12 mouse cellular contexts compared by ENCODE assay signal in the genomic region with DNA sequence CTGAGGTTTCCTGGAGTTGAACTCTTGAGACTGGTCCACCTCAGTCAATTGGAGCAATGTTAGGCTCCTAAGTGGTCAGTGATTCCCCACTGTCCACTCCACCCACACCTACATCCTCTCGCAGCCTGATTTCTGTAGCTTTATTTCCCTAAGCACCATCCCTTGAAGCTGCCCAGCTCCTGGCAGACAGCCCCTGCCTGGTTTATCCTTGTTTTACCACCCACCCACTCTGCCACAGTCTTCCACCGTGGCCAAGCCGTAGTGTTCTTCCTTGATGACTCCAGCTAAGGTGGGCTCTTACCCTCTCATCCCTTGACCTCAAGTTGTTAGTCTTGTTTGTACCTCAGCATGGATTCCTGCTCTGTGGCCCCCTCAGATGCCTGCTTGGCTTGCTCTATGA. TPM values are rescaled to one million over a fixed set of nuclear protein-coding genes. Genes with fewer than 3 reads are reported as not detected.
DNase-seq lines count a peak whose midpoint lies in the region; ATAC-seq and TF ChIP-seq lines count a peak whose summit lies in the region.
"Had no signal": no experiment of that assay in that cellular context is flagged by ENCODE, and none has a peak within 500 bp of the region (broad histone marks: within the 10 kb centered on the region; RNA-seq: fewer than 3 reads in every experiment).

No protein-coding gene starts in this region.

- no peak for TF ChIP-seq EP300 in stomach, postnatal 0 days (optimal IDR thresholded peaks at IDR 0.05)

- no peak for ATAC-seq in forebrain, embryonic 13.5 days
- ATAC-seq in neural tube, embryonic 11.5 days (ENCODE audit: insufficient read depth, low FRiP score, low TSS enrichment): no peak
- ATAC-seq in hindbrain, postnatal 0 days: no peak
- ATAC-seq in neural tube, embryonic 15.5 days (ENCODE audit: low FRiP score): no peak
- ATAC-seq in stomach, postnatal 0 days (ENCODE audit: low FRiP score, low TSS enrichment): no peak
- ATAC-seq: intestine, embryonic 15.5 days had no signal

- H3K4me1 ChIP-seq in forebrain, embryonic 13.5 days: peaks cover 73% of the 10 kb centered on the region
- peaks cover 34% of the 10 kb centered on the region for H3K4me1 ChIP-seq in forebrain, embryonic 10.5 days
- peaks cover 22% of the 10 kb centered on the region; the same call in 1 of the 2 replicates for H3K4me1 ChIP-seq in neural tube, embryonic 11.5 days (ENCODE audit: control insufficient read depth, insufficient read depth, low read length)
- peaks cover 54% of the 10 kb centered on the region for H3K4me1 ChIP-seq in hindbrain, postnatal 0 days (ENCODE audit: insufficient read depth, low read length)
- peaks cover 77% of the 10 kb centered on the region for H3K4me1 ChIP-seq in neural tube, embryonic 15.5 days
- no peaks in the 10 kb centered on the region for H3K4me1 ChIP-seq in stomach, postnatal 0 days (replicated peaks; ENCODE audit: control insufficient read depth, insufficient read depth)

- H3K9ac ChIP-seq in forebrain, embryonic 13.5 days: no peak overlapping the region
- no peak overlapping the region for H3K9ac ChIP-seq in neural tube, embryonic 11.5 days (ENCODE audit: low read length)
- H3K9ac ChIP-seq in hindbrain, postnatal 0 days (replicated peaks; ENCODE audit: low read length): no peak overlapping the region
- H3K9ac ChIP-seq in neural tube, embryonic 15.5 days (replicated peaks): 0 out of 2 replicates have a peak overlapping the region, but pooled peaks have one; percentile 6
- no peak overlapping the region for H3K9ac ChIP-seq in stomach, postnatal 0 days (ENCODE audit: low read length)
- H3K9ac ChIP-seq: intestine, embryonic 15.5 days; lung, embryonic 14.5 days had no signal

- 89% methylated on average over 3 of the region's 3 CpGs for WGBS in forebrain, embryonic 13.5 days
- WGBS in forebrain, embryonic 10.5 days: 93% methylated on average over 3 of the region's 3 CpGs
- WGBS in neural tube, embryonic 11.5 days: 85% methylated on average over 3 of the region's 3 CpGs
- WGBS in hindbrain, postnatal 0 days: 59% methylated on average over 3 of the region's 3 CpGs
- WGBS in neural tube, embryonic 15.5 days: 72% methylated on average over 3 of the region's 3 CpGs
- 82% methylated on average over 3 of the region's 3 CpGs for WGBS in stomach, postnatal 0 days

- no peak for TF ChIP-seq CTCF in hindbrain, postnatal 0 days (IDR thresholded peaks at IDR 0.05; ENCODE audit: low read depth)
- TF ChIP-seq CTCF in stomach, postnatal 0 days (IDR thresholded peaks at IDR 0.05; ENCODE audit: low read depth): no peak

- H3K4me3 ChIP-seq in forebrain, embryonic 13.5 days: no peak overlapping the region
- no peak overlapping the region for H3K4me3 ChIP-seq in forebrain, embryonic 10.5 days
- no peak overlapping the region for H3K4me3 ChIP-seq in neural tube, embryonic 11.5 days (ENCODE audit: low read depth, low read length)
- no peak overlapping the region for H3K4me3 ChIP-seq in hindbrain, postnatal 0 days (ENCODE audit: low read length)
- no peak overlapping the region for H3K4me3 ChIP-seq in neural tube, embryonic 15.5 days (replicated peaks)
- no peak overlapping the region for H3K4me3 ChIP-seq in stomach, postnatal 0 days (ENCODE audit: low read depth, low read length)
- H3K4me3 ChIP-seq: intestine, embryonic 15.5 days had no signal

- H3K36me3 ChIP-seq in forebrain, embryonic 13.5 days (ENCODE audit: poor library complexity, severe bottlenecking): no peaks in the 10 kb centered on the region
- H3K36me3 ChIP-seq in forebrain, embryonic 10.5 days (replicated peaks): no peaks in the 10 kb centered on the region
- no peaks in the 10 kb centered on the region for H3K36me3 ChIP-seq in neural tube, embryonic 11.5 days (ENCODE audit: control insufficient read depth, insufficient read depth, low read length)
- H3K36me3 ChIP-seq in hindbrain, postnatal 0 days (ENCODE audit: insufficient read depth, low read length): no peaks in the 10 kb centered on the region
- no peaks in the 10 kb centered on the region for H3K36me3 ChIP-seq in neural tube, embryonic 15.5 days
- no peaks in the 10 kb centered on the region for H3K36me3 ChIP-seq in stomach, postnatal 0 days (ENCODE audit: control insufficient read depth, insufficient read depth, low read length)
- H3K36me3 ChIP-seq: intestine, embryonic 15.5 days had no signal

- no peaks in the 10 kb centered on the region for H3K9me3 ChIP-seq in forebrain, embryonic 13.5 days (replicated peaks)
- H3K9me3 ChIP-seq in forebrain, embryonic 10.5 days: no peaks in the 10 kb centered on the region
- H3K9me3 ChIP-seq in neural tube, embryonic 11.5 days (ENCODE audit: control insufficient read depth, low read length): no peaks in the 10 kb centered on the region
- H3K9me3 ChIP-seq in hindbrain, postnatal 0 days (ENCODE audit: low read length): no peaks in the 10 kb centered on the region
- no peaks in the 10 kb centered on the region for H3K9me3 ChIP-seq in neural tube, embryonic 15.5 days (replicated peaks)
- no peaks in the 10 kb centered on the region for H3K9me3 ChIP-seq in stomach, postnatal 0 days (ENCODE audit: control insufficient read depth, low read length)
- H3K9me3 ChIP-seq: intestine, embryonic 15.5 days had no signal

- H3K4me2 ChIP-seq in forebrain, embryonic 13.5 days: peak overlapping the region; percentile 45
- no peak overlapping the region for H3K4me2 ChIP-seq in neural tube, embryonic 11.5 days (ENCODE audit: low read depth)
- peak overlapping the region; percentile 69; the same call in 1 of the 2 replicates for H3K4me2 ChIP-seq in hindbrain, postnatal 0 days (ENCODE audit: low read depth, low read length)
- peak overlapping the region; percentile 49 for H3K4me2 ChIP-seq in neural tube, embryonic 15.5 days
- no peak overlapping the region for H3K4me2 ChIP-seq in stomach, postnatal 0 days (replicated peaks; ENCODE audit: low read depth)
- H3K4me2 ChIP-seq: intestine, embryonic 15.5 days; lung, embryonic 14.5 days had no signal

- DNase-seq in forebrain, embryonic 10.5 days (ENCODE audit: extremely low spot score, low spot score): no peak
- peak; percentile 4 for DNase-seq in neural tube, embryonic 11.5 days (ENCODE audit: low spot score)
- DNase-seq in neural tube, embryonic 10.5 days (ENCODE audit: extremely low spot score, low spot score): no peak
- DNase-seq in hindbrain, postnatal 0 days (ENCODE audit: low spot score): no peak
- no peak for DNase-seq in stomach, postnatal 0 days (ENCODE audit: low spot score)
- DNase-seq in urinary bladder, postnatal 4 days (ENCODE audit: low spot score in 2 of 2): no peak
- DNase-seq: thymus, postnatal 36 days had no signal

- H3K27ac ChIP-seq in forebrain, embryonic 13.5 days: no peak overlapping the region
- no peak overlapping the region for H3K27ac ChIP-seq in forebrain, embryonic 10.5 days
- H3K27ac ChIP-seq in neural tube, embryonic 11.5 days (ENCODE audit: low read depth, low read length): no peak overlapping the region
- H3K27ac ChIP-seq in hindbrain, postnatal 0 days: peak overlapping the region; percentile 6; the same call in 1 of the 2 replicates
- H3K27ac ChIP-seq in neural tube, embryonic 15.5 days (replicated peaks): no peak overlapping the region
- no peak overlapping the region for H3K27ac ChIP-seq in stomach, postnatal 0 days (replicated peaks)
- H3K27ac ChIP-seq: intestine, embryonic 15.5 days had no signal

- no peaks in the 10 kb centered on the region for H3K27me3 ChIP-seq in forebrain, embryonic 13.5 days
- H3K27me3 ChIP-seq in forebrain, embryonic 10.5 days (ENCODE audit: poor library complexity, severe bottlenecking): peaks cover 33% of the 10 kb centered on the region
- H3K27me3 ChIP-seq in neural tube, embryonic 11.5 days (ENCODE audit: control insufficient read depth, insufficient read depth, low read length): 0 out of 2 replicates have a peak, but pooled peaks cover 2% of the 10 kb centered on the region
- H3K27me3 ChIP-seq in hindbrain, postnatal 0 days (ENCODE audit: insufficient read depth, low read length): no peaks in the 10 kb centered on the region
- no peaks in the 10 kb centered on the region for H3K27me3 ChIP-seq in neural tube, embryonic 15.5 days (replicated peaks)
- peaks cover 3% of the 10 kb centered on the region; the same call in 1 of the 2 replicates for H3K27me3 ChIP-seq in stomach, postnatal 0 days (ENCODE audit: control insufficient read depth, insufficient read depth, low read length)

RNA-seq across cellular contexts. Expression of a gene that starts 4.1 kb away (rescaled TPM):
- 115 and 132 TPM in 2 replicates for polyA plus RNA-seq in forebrain, embryonic 13.5 days (2015; fragmentation: Nextera tagmentation; extraction: Ambion mirVana)
- polyA plus RNA-seq in forebrain, embryonic 10.5 days (2016; fragmentation: Nextera tagmentation; extraction: Ambion mirVana): 42.3 and 46.1 TPM in 2 replicates
- polyA plus RNA-seq in neural tube, embryonic 11.5 days (2014; fragmentation: Nextera tagmentation; extraction: Ambion mirVana): 97.6 and 123 TPM in 2 replicates
- total RNA-seq in hindbrain, postnatal 0 days (2014; rRNA removed): 474 and 567 TPM in 2 replicates
- polyA plus RNA-seq in hindbrain, postnatal 0 days (2015; fragmentation: Nextera tagmentation; extraction: Ambion mirVana): 180 and 181 TPM in 2 replicates
- polyA plus RNA-seq in neural tube, embryonic 15.5 days (2015; fragmentation: Nextera tagmentation; extraction: Ambion mirVana): 144 and 178 TPM in 2 replicates
- polyA plus RNA-seq in stomach, postnatal 0 days (2015; fragmentation: Nextera tagmentation; extraction: Ambion mirVana): 2.6 and 3.4 TPM in 2 replicates
- total RNA-seq: MEL had no signal

Comparison
In these comparisons a context has a peak if more than half of its experiments do, and no peak if none do; other contexts are left out.
1. H3K4me2 ChIP-seq: peak in forebrain, embryonic 13.5 days (single experiment), hindbrain, postnatal 0 days (single experiment) and neural tube, embryonic 15.5 days (single experiment); none in neural tube, embryonic 11.5 days (single experiment) and stomach, postnatal 0 days (single experiment).